Mouse (Mus musculus) lung, postnatal 0 days (tissue): ENCODE data around the gene Foxe3. TPM values are rescaled to one million over a fixed set of nuclear protein-coding genes. Genes with fewer than 3 reads are reported as not detected.

Source experiments
- ATAC-seq: fragments of 200-750 bp; cut with Nextera tagmentation; 2 replicates; pipeline ENCODE4 v1.8.0; 2017; ENCODE audit warnings: moderate library complexity
- DNase-seq: peaks from one replicate; pipeline ENCODE4 v3.0.0-alpha.2; 2016; ENCODE audit warnings: low spot score
- H3K27ac ChIP-seq: fragments of 300-500 bp; sonication (generic); 2 replicates; pipeline ENCODE4 v1.5.1; 2014; ENCODE audit warnings: antibody characterized with exemption, mild to moderate bottlenecking, low read length, mixed read lengths
- H3K27me3 ChIP-seq: fragments of 300-500 bp; sonication (generic); replicated peaks from 2 replicates; pipeline ENCODE4 v1.6.1; 2014; ENCODE audit warnings: low read length, mixed read lengths; ENCODE audit not compliant: insufficient read depth
- H3K36me3 ChIP-seq: fragments of 300-500 bp; sonication (generic); 2 replicates; pipeline ENCODE4 v1.6.1; 2014; ENCODE audit warnings: low read length, mixed read lengths; ENCODE audit not compliant: insufficient read depth
- H3K4me1 ChIP-seq: fragments of 300-500 bp; sonication (generic); 2 replicates; pipeline ENCODE4 v1.6.1; 2014; ENCODE audit warnings: antibody characterized with exemption, low read depth, low read length, mixed read lengths; ENCODE audit not compliant: insufficient read depth
- H3K4me2 ChIP-seq: fragments of 300-500 bp; sonication (generic); replicated peaks from 2 replicates; pipeline ENCODE4 v1.6.1; 2014; ENCODE audit warnings: low read depth, mild to moderate bottlenecking, low read length, moderate library complexity, mixed read lengths
- H3K4me3 ChIP-seq: fragments of 300-500 bp; sonication (generic); 2 replicates; pipeline ENCODE4 v1.5.1; 2014; ENCODE audit warnings: low read depth, low read length
- H3K9ac ChIP-seq: fragments of 300-500 bp; sonication (generic); replicated peaks from 2 replicates; pipeline ENCODE4 v1.6.1; 2014; ENCODE audit warnings: low read depth, mild to moderate bottlenecking
- H3K9me3 ChIP-seq: fragments of 300-500 bp; sonication (generic); 2 replicates; pipeline ENCODE4 v1.6.1; 2016; ENCODE audit warnings: low read length, mixed read lengths
- CTCF ChIP-seq: IDR thresholded peaks from 2 replicates; pipeline ENCODE4 v1.5.1; 2016; ENCODE audit warnings: antibody characterized with exemption, mild to moderate bottlenecking
- EP300 ChIP-seq: IDR thresholded peaks from 2 replicates; pipeline ENCODE4 v1.6.1; 2016; ENCODE audit warnings: antibody characterized with exemption, mild to moderate bottlenecking, control low read depth
- WGBS: fragments of 180-500 bp; shearing (Covaris S2); extraction: QIAGEN DNeasy Blood & Tissue Kit; methylation state at CpG from one replicate; pipeline ENCODE4 v1.1.7; 2014; 5-methylcytosine and 5-hydroxymethylcytosine counted together
- polyA plus RNA-seq: library from polyadenylated mRNA; unstranded; fragments of >200 nt; fragmentation: Nextera tagmentation; extraction: Ambion mirVana; gene quantifications from 2 replicates; pipeline ENCODE4 v1.2.1, GENCODE M21; 2015

Foxe3 gene
- polyA plus RNA-seq, 1 experiment from 2014 or later: not detected

DNA sequence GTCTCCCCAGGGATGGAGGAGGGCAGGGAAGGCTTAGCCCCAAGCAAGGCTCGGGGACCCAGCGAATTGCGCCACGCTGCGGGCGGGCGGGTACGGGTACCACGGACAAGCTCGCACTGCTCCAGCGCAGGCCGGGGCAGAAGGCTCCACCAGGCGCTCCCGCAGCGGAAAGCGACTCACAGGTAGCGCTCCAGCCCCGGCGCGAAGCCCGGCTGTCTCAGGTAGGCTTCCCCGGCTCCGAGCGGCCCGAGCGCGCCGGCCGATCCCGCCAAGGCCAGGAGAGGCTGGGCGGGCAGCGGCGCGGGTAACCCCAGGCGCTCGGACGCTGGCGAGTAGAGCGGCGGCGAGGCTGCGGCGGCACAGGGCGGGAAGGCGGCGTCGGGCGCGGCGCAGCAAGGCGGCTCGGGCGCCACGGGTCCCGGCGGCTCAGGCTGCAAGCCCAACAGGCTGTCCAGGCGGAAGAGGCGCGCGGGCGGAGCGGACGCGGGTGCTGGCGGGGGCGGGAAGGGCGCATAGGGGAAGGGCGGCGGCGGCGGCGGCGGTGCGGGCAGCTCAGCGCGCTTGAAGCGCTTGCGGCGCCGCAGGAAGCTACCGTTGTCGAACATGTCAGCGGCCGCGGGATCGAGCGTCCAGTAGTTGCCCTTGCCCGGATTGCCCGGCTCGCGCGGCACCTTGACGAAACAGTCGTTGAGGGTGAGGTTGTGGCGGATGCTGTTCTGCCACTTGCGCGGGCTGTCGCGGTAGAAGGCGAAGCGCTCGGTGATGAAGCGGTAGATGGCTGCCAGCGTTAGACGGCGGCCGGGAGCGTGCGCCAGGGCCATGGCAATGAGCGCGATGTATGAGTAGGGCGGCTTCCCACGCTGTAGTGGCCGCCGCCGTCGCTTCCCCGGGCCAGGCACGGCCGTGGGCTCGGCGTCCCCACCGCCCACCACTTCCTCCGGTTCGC lies 569 bp downstream of the Foxe3 start:
- no peak for TF ChIP-seq CTCF
- TF ChIP-seq EP300: no peak
- H3K9ac ChIP-seq: no peak overlapping the region
- WGBS: under 1% methylated on average over 75 of the region's 125 CpGs
- peak; percentile 44 for ATAC-seq
- H3K27ac ChIP-seq: no peak overlapping the region
- H3K36me3 ChIP-seq: no peaks in the 10 kb centered on the region
- 0 out of 2 replicates have a peak, but pooled peaks cover 4% of the 10 kb centered on the region for H3K4me1 ChIP-seq
- H3K27me3 ChIP-seq: peaks cover 53% of the 10 kb centered on the region
- peak overlapping the region; percentile 67 for H3K4me2 ChIP-seq
- H3K4me3 ChIP-seq: peak overlapping the region; percentile 37
- DNase-seq: no peak
- H3K9me3 ChIP-seq: no peaks in the 10 kb centered on the region

- no peak overlapping the region for H3K4me2 ChIP-seq
- H3K36me3 ChIP-seq: no peaks in the 10 kb centered on the region
- TF ChIP-seq CTCF: peak; percentile 80
- no peak for TF ChIP-seq EP300
- H3K27ac ChIP-seq: no peak overlapping the region
- DNase-seq (peak; percentile 76), ATAC-seq (no peak)
- no peaks in the 10 kb centered on the region for H3K9me3 ChIP-seq
- H3K27me3 ChIP-seq: peaks cover 31% of the 10 kb centered on the region
- WGBS: 45% methylated on average over 2 of the region's 2 CpGs
- no peaks in the 10 kb centered on the region for H3K4me1 ChIP-seq
- H3K9ac ChIP-seq: no peak overlapping the region
- H3K4me3 ChIP-seq: no peak overlapping the region
Observed at GRCm38 (mm10) chr4:114917091-114917490, 8.7 kb downstream of the Foxe3 start.

GRCm38 (mm10) chr4:114916056-114916455 lies 9.8 kb downstream of the Foxe3 start:
- no peak overlapping the region for H3K4me3 ChIP-seq
- H3K9ac ChIP-seq: no peak overlapping the region
- H3K27ac ChIP-seq: no peak overlapping the region
- no peak for DNase-seq
- H3K4me1 ChIP-seq: no peaks in the 10 kb centered on the region
- H3K4me2 ChIP-seq: no peak overlapping the region
- no peak for ATAC-seq
- WGBS: 52% methylated on average over 4 of the region's 4 CpGs
- H3K27me3 ChIP-seq: peaks cover 37% of the 10 kb centered on the region
- TF ChIP-seq EP300 (no peak), CTCF (no peak)
- no peaks in the 10 kb centered on the region for H3K36me3 ChIP-seq
- no peaks in the 10 kb centered on the region for H3K9me3 ChIP-seq

GRCm38 (mm10) chr4:114913594-114913962 lies 12.2 kb downstream of the Foxe3 start:
- H3K4me2 ChIP-seq: no peak overlapping the region
- 11% methylated on average over 13 of the region's 13 CpGs for WGBS
- no peak for ATAC-seq

GRCm38 (mm10) chr4:114912705-114913593 lies 12.9 kb downstream of the Foxe3 start:
- ATAC-seq (no peak), DNase-seq (no peak)
- Histone ChIP-seq H3K36me3 (no peaks in the 10 kb centered on the region), H3K9me3 (no peaks in the 10 kb centered on the region), H3K27ac (no peak overlapping the region), H3K4me2 (no peak overlapping the region), H3K4me1 (peaks cover 5% of the 10 kb centered on the region; the same call in 1 of the 2 replicates), H3K9ac (no peak overlapping the region), H3K27me3 (peaks cover 61% of the 10 kb centered on the region), H3K4me3 (no peak overlapping the region)
- 17% methylated on average over 35 of the region's 35 CpGs for WGBS
- TF ChIP-seq CTCF: no peak
- TF ChIP-seq EP300: no peak

More at GRCm38 (mm10) chr4:114913594-114913962, 12.2 kb downstream of the Foxe3 start:
- Histone ChIP-seq H3K27ac (no peak overlapping the region), H3K9me3 (no peaks in the 10 kb centered on the region), H3K27me3 (peaks cover 55% of the 10 kb centered on the region), H3K36me3 (no peaks in the 10 kb centered on the region), H3K9ac (no peak overlapping the region), H3K4me3 (no peak overlapping the region), H3K4me1 (no peaks in the 10 kb centered on the region)
- DNase-seq: peak; percentile 70
- TF ChIP-seq CTCF (peak; percentile 71), EP300 (no peak)
